Mouse (Mus musculus) megakaryocyte, embryonic 14.5 days (primary cell): ENCODE measurements around the gene Atf7ip.

ENCODE experiments used
- FLI1 ChIP-seq: IDR thresholded peaks from 2 replicates; pipeline ENCODE4 v1.6.1; 2012; ENCODE audit warnings: low read length, inconsistent platforms, mixed read lengths
- GATA1 ChIP-seq: IDR thresholded peaks from 3 replicates; pipeline ENCODE4 v1.6.1; 2012; ENCODE audit warnings: mixed read lengths, low read length, inconsistent platforms, borderline replicate concordance

GRCm38 (mm10) chr6:136548796-136549195, 42.8 kb downstream of the Atf7ip start:
- no peak for TF ChIP-seq GATA1
- TF ChIP-seq FLI1, result no peak
